Mouse (Mus musculus) stomach, embryonic 14.5 days (tissue): ENCODE data around the gene Anxa10. TPM values are rescaled to one million over a fixed set of nuclear protein-coding genes. Genes with fewer than 3 reads are reported as not detected.

Experiments used
- ATAC-seq: fragments of 200-750 bp; cut with Nextera tagmentation; 2 replicates; pipeline ENCODE4 v1.8.0; 2017; ENCODE audit warnings: low read depth, moderate TSS enrichment; ENCODE audit not compliant: insufficient number of reproducible peaks, insufficient read depth, low FRiP score
- H3K27ac ChIP-seq: fragments of 300-500 bp; sonication (generic); 2 replicates; pipeline ENCODE4 v1.5.1; 2014; ENCODE audit warnings: mild to moderate bottlenecking, low read length, moderate library complexity, mixed read lengths
- H3K27me3 ChIP-seq: fragments of 300-500 bp; sonication (generic); 2 replicates; pipeline ENCODE4 v1.6.1; 2014; ENCODE audit warnings: low read length, control low read depth, mixed read lengths; ENCODE audit not compliant: control insufficient read depth, insufficient read depth
- H3K36me3 ChIP-seq: fragments of 300-500 bp; sonication (generic); 2 replicates; pipeline ENCODE4 v1.6.1; 2014; ENCODE audit warnings: mild to moderate bottlenecking, control low read depth, low read length, moderate library complexity, mixed read lengths; ENCODE audit not compliant: control insufficient read depth, insufficient read depth
- H3K4me1 ChIP-seq: fragments of 300-500 bp; sonication (generic); 2 replicates; pipeline ENCODE4 v1.6.1; 2014; ENCODE audit warnings: low read length, control low read depth, mixed read lengths; ENCODE audit not compliant: control insufficient read depth, insufficient read depth
- H3K4me2 ChIP-seq: fragments of 300-500 bp; sonication (generic); replicated peaks from 2 replicates; pipeline ENCODE4 v1.6.1; 2014; ENCODE audit warnings: low read depth, low read length, control low read depth
- H3K4me3 ChIP-seq: fragments of 300-500 bp; sonication (generic); 2 replicates; pipeline ENCODE4 v1.5.1; 2014; ENCODE audit warnings: low read depth, low read length, control low read depth
- H3K9ac ChIP-seq: fragments of 300-500 bp; sonication (generic); replicated peaks from 2 replicates; pipeline ENCODE4 v1.6.1; 2014; ENCODE audit warnings: low read depth, mild to moderate bottlenecking, control low read depth, low read length, moderate library complexity, mixed read lengths
- H3K9me3 ChIP-seq: fragments of 300-500 bp; sonication (generic); 2 replicates; pipeline ENCODE4 v1.6.1; 2016; ENCODE audit warnings: low read depth, low read length, control low read depth; ENCODE audit not compliant: control insufficient read depth
- WGBS: fragments of 180-500 bp; shearing (Covaris S2); extraction: QIAGEN DNeasy Blood & Tissue Kit; methylation state at CpG from one replicate; pipeline ENCODE4 v1.1.7; 2014; 5-methylcytosine and 5-hydroxymethylcytosine counted together
- polyA plus RNA-seq: library from polyadenylated mRNA; unstranded; fragments of >200 nt; fragmentation: Nextera tagmentation; extraction: Ambion mirVana; gene quantifications from 2 replicates; pipeline ENCODE4 v1.2.1, GENCODE M21; 2014

The Anxa10 gene
- polyA plus RNA-seq, 1 experiment from 2014 or later = 61.5 TPM

DNA sequence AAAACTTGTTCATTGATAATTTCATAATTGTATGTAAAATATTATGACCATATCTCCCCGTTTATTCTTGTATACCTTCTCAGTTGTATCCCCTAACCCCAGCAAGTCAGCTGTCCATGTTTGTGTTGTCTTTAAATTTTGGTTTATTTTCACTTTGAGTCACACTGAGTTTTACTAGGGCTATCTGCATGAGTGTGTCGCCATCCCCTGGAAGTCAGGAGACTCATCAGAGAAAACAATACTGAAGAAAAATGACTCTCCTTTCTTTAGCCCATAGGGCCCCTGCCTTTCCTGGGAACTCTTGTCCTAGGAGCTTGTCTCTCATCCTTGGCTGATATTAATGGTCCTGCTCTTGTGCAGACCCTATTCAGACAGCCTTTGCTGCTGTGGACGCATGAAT is 88.6 kb downstream of the Anxa10 start:
- Histone ChIP-seq H3K4me1 (no peaks in the 10 kb centered on the region), H3K4me3 (no peak overlapping the region), H3K4me2 (no peak overlapping the region), H3K9me3 (no peaks in the 10 kb centered on the region), H3K36me3 (no peaks in the 10 kb centered on the region), H3K9ac (no peak overlapping the region), H3K27ac (no peak overlapping the region), H3K27me3 (no peaks in the 10 kb centered on the region)
- ATAC-seq = no peak
- WGBS = 69% methylated on average over 3 of the region's 3 CpGs

DNA sequence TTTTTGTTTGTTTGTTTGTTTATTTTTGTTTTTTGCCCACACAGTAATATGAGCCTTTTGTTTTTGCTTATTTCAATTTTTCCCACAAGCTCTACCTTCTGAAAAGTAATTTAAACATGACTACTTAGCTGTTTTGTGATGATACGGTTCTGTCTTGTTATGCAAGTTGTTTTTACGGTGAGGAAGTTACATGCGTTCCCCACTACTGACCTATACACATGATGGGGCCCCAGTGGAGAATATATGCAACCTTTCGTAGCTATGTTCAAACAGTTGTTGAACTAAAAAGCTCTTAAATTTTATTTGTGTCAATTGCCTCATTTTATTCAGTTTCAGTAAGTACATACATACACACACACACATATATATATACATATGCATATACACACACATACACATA is 108.4 kb downstream of the Anxa10 start:
- no peaks in the 10 kb centered on the region for H3K9me3 ChIP-seq
- H3K9ac ChIP-seq = no peak overlapping the region
- H3K27ac ChIP-seq = no peak overlapping the region
- ATAC-seq = no peak
- H3K4me1 ChIP-seq = no peaks in the 10 kb centered on the region
- 93% methylated on average over 4 of the region's 4 CpGs for WGBS
- H3K27me3 ChIP-seq = no peaks in the 10 kb centered on the region
- no peaks in the 10 kb centered on the region for H3K36me3 ChIP-seq
- H3K4me2 ChIP-seq = no peak overlapping the region
- H3K4me3 ChIP-seq = no peak overlapping the region

DNA sequence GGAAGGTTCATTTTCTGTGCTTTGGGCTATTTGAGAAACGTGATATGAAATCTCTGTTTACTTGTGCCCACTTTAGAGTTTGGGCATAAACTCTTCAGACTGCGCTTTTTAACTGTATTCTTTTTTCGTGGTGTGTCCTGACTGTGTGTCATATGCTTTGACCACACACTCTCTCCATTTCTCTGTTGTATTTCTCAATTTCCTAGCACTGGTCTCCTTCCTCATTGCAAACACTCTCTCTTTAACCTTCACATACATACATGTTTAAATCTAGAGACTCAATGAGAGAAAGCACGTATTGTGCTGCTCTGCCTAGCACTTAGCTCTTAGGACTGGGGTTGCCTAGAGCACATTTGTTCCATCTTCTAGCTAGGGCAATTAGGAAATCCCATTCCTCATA is 108.8 kb downstream of the Anxa10 start:
- H3K4me1 ChIP-seq = no peaks in the 10 kb centered on the region
- 92% methylated on average over 4 of the region's 4 CpGs for WGBS
- no peak overlapping the region for H3K9ac ChIP-seq
- ATAC-seq = no peak
- H3K9me3 ChIP-seq = no peaks in the 10 kb centered on the region
- no peak overlapping the region for H3K4me2 ChIP-seq
- H3K36me3 ChIP-seq = no peaks in the 10 kb centered on the region
- H3K4me3 ChIP-seq = no peak overlapping the region
- no peaks in the 10 kb centered on the region for H3K27me3 ChIP-seq
- H3K27ac ChIP-seq = no peak overlapping the region

Other genes starting within 250 kb of the Anxa10 start
- gene Palld, start 220.5 kb downstream of the Anxa10 start, polyA plus RNA-seq = 88.7 and 91.0 TPM in 2 replicates
- gene Ddx60, start 195.1 kb downstream of the Anxa10 start, polyA plus RNA-seq = 1.2 and 1.4 TPM in 2 replicates